Mouse (Mus musculus) heart, embryonic 16.5 days (tissue): ENCODE measurements at regions not wholly inside any gene's neighbourhood (a gene's known extent, or its start where the extent isn't known, plus 50 kb on each side); places are given as distances from the start of the nearest gene placed in this dataset.

ENCODE experiments used
- ATAC-seq: fragments of 200-750 bp; cut with Nextera tagmentation; replicated peaks from 2 replicates; pipeline ENCODE4 v1.8.0; 2017; ENCODE audit warnings: moderate number of reproducible peaks; ENCODE audit not compliant: insufficient read depth, low FRiP score; ENCODE audit errors: extremely low read depth
- H3K27ac ChIP-seq: fragments of 300-500 bp; sonication (generic); 2 replicates; pipeline ENCODE4 v1.5.1; 2014; ENCODE audit warnings: mild to moderate bottlenecking, low read length, control low read depth, moderate library complexity
- H3K27me3 ChIP-seq: fragments of 300-500 bp; sonication (generic); 2 replicates; pipeline ENCODE4 v1.6.1; 2014; ENCODE audit warnings: low read length, mixed read lengths; ENCODE audit not compliant: control insufficient read depth, insufficient read depth
- H3K36me3 ChIP-seq: fragments of 300-500 bp; sonication (generic); 2 replicates; pipeline ENCODE4 v1.6.1; 2014; ENCODE audit not compliant: control insufficient read depth, insufficient read depth
- H3K4me1 ChIP-seq: fragments of 300-500 bp; sonication (generic); 2 replicates; pipeline ENCODE4 v1.6.1; 2014; ENCODE audit warnings: low read length, mixed read lengths; ENCODE audit not compliant: control insufficient read depth, insufficient read depth
- H3K4me2 ChIP-seq: fragments of 300-500 bp; sonication (generic); 2 replicates; pipeline ENCODE4 v1.6.1; 2014; ENCODE audit warnings: low read depth, mild to moderate bottlenecking, control low read depth, low read length
- H3K4me3 ChIP-seq: fragments of 300-500 bp; sonication (generic); 2 replicates; pipeline ENCODE4 v1.5.1; 2014; ENCODE audit warnings: mild to moderate bottlenecking, control low read depth, low read length
- H3K9ac ChIP-seq: fragments of 300-500 bp; sonication (generic); 2 replicates; pipeline ENCODE4 v1.6.1; 2014; ENCODE audit warnings: low read length, control low read depth
- H3K9me3 ChIP-seq: fragments of 300-500 bp; sonication (generic); replicated peaks from 2 replicates; pipeline ENCODE4 v1.6.1; 2016; ENCODE audit warnings: low read length; ENCODE audit not compliant: control insufficient read depth
- WGBS: fragments of 180-500 bp; shearing (Covaris S2); extraction: QIAGEN DNeasy Blood & Tissue Kit; methylation state at CpG from one replicate; pipeline ENCODE4 v1.1.7; 2014; 5-methylcytosine and 5-hydroxymethylcytosine counted together

- 63% methylated on average over 5 of the region's 5 CpGs for WGBS
- Histone ChIP-seq H3K4me3 (no peak overlapping the region), H3K36me3 (no peaks in the 10 kb centered on the region)
These were observed 216.2 kb downstream of the Lipi start for GRCm38 (mm10) chr16:75369700-75370099.

GRCm38 (mm10) chr16:75366727-75367126 is 219.1 kb downstream of the Lipi start:
- Histone ChIP-seq H3K4me3 (no peak overlapping the region), H3K27me3 (no peaks in the 10 kb centered on the region), H3K9ac (no peak overlapping the region), H3K27ac (no peak overlapping the region), H3K36me3 (no peaks in the 10 kb centered on the region), H3K4me1 (no peaks in the 10 kb centered on the region), H3K4me2 (no peak overlapping the region), H3K9me3 (no peaks in the 10 kb centered on the region)
- WGBS = 76% methylated on average over 4 of the region's 4 CpGs
- no peak for ATAC-seq

More at GRCm38 (mm10) chr16:75369700-75370099, 216.2 kb downstream of the Lipi start:
- Histone ChIP-seq H3K4me1 (no peaks in the 10 kb centered on the region), H3K27me3 (no peaks in the 10 kb centered on the region), H3K4me2 (no peak overlapping the region), H3K9ac (no peak overlapping the region), H3K27ac (no peak overlapping the region), H3K9me3 (no peaks in the 10 kb centered on the region)
- ATAC-seq = no peak

- Histone ChIP-seq H3K4me3 (no peak overlapping the region), H3K27ac (no peak overlapping the region), H3K27me3 (no peaks in the 10 kb centered on the region), H3K36me3 (no peaks in the 10 kb centered on the region), H3K9me3 (no peaks in the 10 kb centered on the region), H3K9ac (no peak overlapping the region), H3K4me2 (no peak overlapping the region), H3K4me1 (no peaks in the 10 kb centered on the region)
- 61% methylated on average over 8 of the region's 8 CpGs for WGBS
- no peak for ATAC-seq
These were observed 220.4 kb downstream of the Lipi start for GRCm38 (mm10) chr16:75365361-75365994.

- no peak overlapping the region for H3K4me2 ChIP-seq
- no peaks in the 10 kb centered on the region for H3K4me1 ChIP-seq
- no peak overlapping the region for H3K27ac ChIP-seq
- H3K4me3 ChIP-seq = no peak overlapping the region
- no peaks in the 10 kb centered on the region for H3K9me3 ChIP-seq
- H3K27me3 ChIP-seq = no peaks in the 10 kb centered on the region
- H3K36me3 ChIP-seq = no peaks in the 10 kb centered on the region
- no peak for ATAC-seq
- no peak overlapping the region for H3K9ac ChIP-seq
- WGBS = 68% methylated on average over 4 of the region's 4 CpGs
These were observed 223.8 kb downstream of the Lipi start for GRCm38 (mm10) chr16:75362095-75362494.

GRCm38 (mm10) chr16:75360791-75361190 is 225.1 kb downstream of the Lipi start:
- Histone ChIP-seq H3K27ac (no peak overlapping the region), H3K4me1 (no peaks in the 10 kb centered on the region), H3K36me3 (no peaks in the 10 kb centered on the region), H3K9me3 (no peaks in the 10 kb centered on the region), H3K4me3 (no peak overlapping the region), H3K9ac (no peak overlapping the region), H3K4me2 (no peak overlapping the region), H3K27me3 (no peaks in the 10 kb centered on the region)
- WGBS = 80% methylated on average over 4 of the region's 4 CpGs
- no peak for ATAC-seq

GRCm38 (mm10) chr16:75353394-75353793 is 232.5 kb downstream of the Lipi start:
- no peak overlapping the region for H3K27ac ChIP-seq

GRCm38 (mm10) chr16:75344201-75344927 is 241.5 kb downstream of the Lipi start:
- no peak overlapping the region for H3K4me2 ChIP-seq
- H3K36me3 ChIP-seq = no peaks in the 10 kb centered on the region
- no peaks in the 10 kb centered on the region for H3K9me3 ChIP-seq
- H3K27ac ChIP-seq = no peak overlapping the region
- no peaks in the 10 kb centered on the region for H3K27me3 ChIP-seq
- no peak for ATAC-seq
- WGBS = 87% methylated on average over 8 of the region's 8 CpGs
- H3K4me3 ChIP-seq = no peak overlapping the region
- H3K4me1 ChIP-seq = no peaks in the 10 kb centered on the region
- H3K9ac ChIP-seq = no peak overlapping the region

More at GRCm38 (mm10) chr16:75353394-75353793, 232.5 kb downstream of the Lipi start:
- Histone ChIP-seq H3K9me3 (no peaks in the 10 kb centered on the region), H3K4me2 (no peak overlapping the region), H3K4me3 (no peak overlapping the region), H3K36me3 (no peaks in the 10 kb centered on the region), H3K9ac (no peak overlapping the region), H3K27me3 (no peaks in the 10 kb centered on the region), H3K4me1 (no peaks in the 10 kb centered on the region)
- 80% methylated on average over 1 of the region's 1 CpGs for WGBS
- ATAC-seq = no peak

- Histone ChIP-seq H3K36me3 (no peaks in the 10 kb centered on the region), H3K4me1 (no peaks in the 10 kb centered on the region), H3K9ac (no peak overlapping the region), H3K27me3 (no peaks in the 10 kb centered on the region), H3K4me2 (peak overlapping the region; percentile 3; the same call in 1 of the 2 replicates), H3K4me3 (no peak overlapping the region), H3K9me3 (no peaks in the 10 kb centered on the region), H3K27ac (no peak overlapping the region)
- ATAC-seq = no peak
- WGBS = 39% methylated on average over 11 of the region's 11 CpGs
These were observed 242.6 kb downstream of the Lipi start for GRCm38 (mm10) chr16:75343028-75343901.

- Histone ChIP-seq H3K27ac (no peak overlapping the region), H3K36me3 (no peaks in the 10 kb centered on the region), H3K4me2 (no peak overlapping the region), H3K9me3 (no peaks in the 10 kb centered on the region), H3K27me3 (no peaks in the 10 kb centered on the region), H3K4me3 (no peak overlapping the region), H3K4me1 (no peaks in the 10 kb centered on the region), H3K9ac (no peak overlapping the region)
- WGBS = 75% methylated on average over 2 of the region's 2 CpGs
- ATAC-seq = no peak
These were observed 251.6 kb downstream of the Lipi start for GRCm38 (mm10) chr16:75334228-75334627.
